Mouse (Mus musculus) testis, adult 2 months (tissue): ENCODE results near the gene Smim14. TPM values are rescaled to one million over a fixed set of nuclear protein-coding genes. Genes with fewer than 3 reads are reported as not detected.
A peak's percentile ranks its signal among the peaks of the same experiment; 100 is the strongest.

Experiments
- H3K27ac ChIP-seq: fragments of 200-500 bp; 2 replicates; pipeline ENCODE4 v1.5.1; 2012; ENCODE audit warnings: low read depth, low read length; ENCODE audit not compliant: control insufficient read depth, insufficient read depth
- H3K27me3 ChIP-seq: fragments of 200-500 bp; 2 replicates; pipeline ENCODE4 v1.6.1; 2012; ENCODE audit warnings: mild to moderate bottlenecking, low read length, moderate library complexity; ENCODE audit not compliant: control insufficient read depth, insufficient read depth
- H3K36me3 ChIP-seq: fragments of 200-500 bp; 2 replicates; pipeline ENCODE4 v1.6.1; 2012; ENCODE audit warnings: mild to moderate bottlenecking, low read length; ENCODE audit not compliant: control insufficient read depth, insufficient read depth
- H3K4me1 ChIP-seq: fragments of 200-500 bp; 2 replicates; pipeline ENCODE4 v1.6.1; 2012; ENCODE audit warnings: low read length; ENCODE audit not compliant: control insufficient read depth, insufficient read depth
- H3K4me3 ChIP-seq: fragments of 200-500 bp; 2 replicates; pipeline ENCODE4 v1.5.1; 2012; ENCODE audit warnings: low read depth, mild to moderate bottlenecking, low read length, moderate library complexity, mixed read lengths; ENCODE audit not compliant: control insufficient read depth
- CTCF ChIP-seq: fragments of 200-500 bp; IDR thresholded peaks from 2 replicates; pipeline ENCODE4 v1.5.1; 2012; ENCODE audit warnings: low read depth, mild to moderate bottlenecking, inconsistent platforms, low read length, moderate library complexity; ENCODE audit not compliant: control insufficient read depth, insufficient read depth, insufficient replicate concordance
- POLR2A ChIP-seq: fragments of 200-500 bp; IDR thresholded peaks from 2 replicates; pipeline ENCODE4 v1.6.1; 2012; ENCODE audit warnings: low read depth, mild to moderate bottlenecking, inconsistent platforms, low read length, moderate library complexity; ENCODE audit not compliant: control insufficient read depth
- polyA plus RNA-seq: library from polyadenylated mRNA; depleted of rRNA; stranded (reverse); fragments of >200 nt; gene quantifications from 2 replicates; pipeline ENCODE4 v1.2.3, GENCODE M21; 2012; rRNA removed

Smim14 gene
- polyA plus RNA-seq, 1 experiment: 131 TPM

DNA sequence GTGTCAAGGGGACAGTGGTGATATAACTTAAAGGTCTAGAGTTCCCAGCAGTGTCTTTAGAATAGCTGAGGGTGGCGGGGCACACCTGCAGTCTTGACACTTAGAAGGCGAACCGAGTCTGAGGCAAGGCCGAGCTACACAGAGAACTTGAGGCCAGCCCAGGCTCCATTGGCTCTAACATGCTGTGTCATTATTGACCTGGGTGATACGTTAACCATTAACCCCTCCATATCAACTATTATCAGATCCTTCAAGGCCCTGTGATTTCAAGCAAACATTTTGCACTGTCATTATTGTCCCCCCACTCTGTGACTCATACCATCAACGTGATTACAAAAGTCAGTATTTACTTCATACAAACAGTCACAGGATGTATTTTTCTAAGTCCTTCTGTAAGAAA is 112.8 kb downstream of the Smim14 start:
- Histone ChIP-seq H3K27me3 (no peaks in the 10 kb centered on the region), H3K36me3 (no peaks in the 10 kb centered on the region; the same call in 1 of the 2 replicates), H3K27ac (no peak overlapping the region), H3K4me1 (no peaks in the 10 kb centered on the region), H3K4me3 (no peak overlapping the region)
- TF ChIP-seq CTCF: no peak
- TF ChIP-seq POLR2A: no peak

DNA sequence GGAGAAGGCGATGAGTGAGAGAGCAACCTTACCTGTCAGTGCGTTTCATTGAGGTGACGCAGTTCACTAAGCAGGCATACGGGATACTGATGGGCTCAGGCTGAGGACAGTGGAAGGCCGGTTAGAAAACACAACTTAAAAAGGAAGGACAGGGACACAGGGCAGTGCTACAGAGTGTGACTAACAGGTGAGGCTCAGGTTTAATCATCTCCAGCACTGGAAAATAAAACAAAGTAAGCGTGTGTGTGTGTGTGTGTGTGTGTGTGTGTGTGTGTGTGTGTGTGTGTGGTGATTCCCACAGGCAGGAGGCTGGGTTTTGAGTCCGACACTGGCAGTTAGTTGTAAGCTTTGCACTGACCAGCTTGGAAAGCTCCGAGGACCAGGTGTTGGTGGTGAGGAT is 114.2 kb downstream of the Smim14 start:
- no peak for TF ChIP-seq POLR2A
- no peak for TF ChIP-seq CTCF
- Histone ChIP-seq H3K36me3 (no peaks in the 10 kb centered on the region; the same call in 1 of the 2 replicates), H3K27me3 (no peaks in the 10 kb centered on the region), H3K27ac (no peak overlapping the region), H3K4me1 (no peaks in the 10 kb centered on the region), H3K4me3 (no peak overlapping the region)

DNA sequence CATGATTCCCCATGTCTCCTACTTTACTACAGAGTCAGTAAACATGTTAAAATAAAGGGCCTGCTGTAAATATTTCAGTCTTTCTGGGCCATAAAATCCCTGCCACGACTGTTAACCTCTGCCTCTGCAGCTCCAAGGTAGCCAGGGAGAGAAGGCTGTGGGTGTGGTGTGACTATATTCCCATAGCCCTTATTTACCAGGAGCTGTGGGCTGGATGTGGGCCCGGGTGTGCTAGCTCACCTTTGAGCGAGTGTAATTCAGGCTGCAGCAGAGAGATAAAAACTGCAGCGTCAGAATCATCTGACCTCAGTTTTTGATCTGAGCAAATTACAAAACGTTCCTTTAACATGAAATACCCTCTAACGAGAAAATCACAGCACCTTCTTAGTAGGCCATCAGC is 116.2 kb downstream of the Smim14 start:
- no peak overlapping the region for H3K27ac ChIP-seq
- H3K36me3 ChIP-seq: no peaks in the 10 kb centered on the region; the same call in 1 of the 2 replicates
- no peaks in the 10 kb centered on the region for H3K27me3 ChIP-seq
- TF ChIP-seq CTCF: no peak
- TF ChIP-seq POLR2A: no peak
- H3K4me3 ChIP-seq: no peak overlapping the region
- no peaks in the 10 kb centered on the region; the same call in 1 of the 2 replicates for H3K4me1 ChIP-seq

DNA sequence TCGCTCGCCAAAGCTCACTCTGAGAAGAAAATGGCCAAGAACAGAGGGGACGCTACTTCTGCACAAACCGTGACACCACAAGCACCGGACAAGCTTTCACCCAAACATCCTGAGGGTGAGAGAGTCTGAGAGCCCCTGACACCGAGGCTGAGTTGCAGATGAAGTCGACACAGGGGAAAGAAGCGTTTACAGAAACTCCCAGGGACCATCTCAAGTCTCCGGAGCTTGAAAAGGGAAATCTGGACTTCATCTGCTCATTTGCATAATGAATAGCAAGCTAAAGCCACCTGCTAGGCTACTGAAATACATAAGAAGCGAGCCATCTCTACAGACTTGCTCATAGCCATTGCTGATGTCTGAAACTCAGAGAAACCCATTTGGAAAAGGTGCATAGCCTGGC is 117.8 kb downstream of the Smim14 start:
- no peak overlapping the region for H3K4me3 ChIP-seq
- TF ChIP-seq POLR2A (no peak), CTCF (no peak)
- no peaks in the 10 kb centered on the region; the same call in 1 of the 2 replicates for H3K36me3 ChIP-seq
- no peaks in the 10 kb centered on the region for H3K27me3 ChIP-seq
- no peaks in the 10 kb centered on the region; the same call in 1 of the 2 replicates for H3K4me1 ChIP-seq
- no peak overlapping the region for H3K27ac ChIP-seq

DNA sequence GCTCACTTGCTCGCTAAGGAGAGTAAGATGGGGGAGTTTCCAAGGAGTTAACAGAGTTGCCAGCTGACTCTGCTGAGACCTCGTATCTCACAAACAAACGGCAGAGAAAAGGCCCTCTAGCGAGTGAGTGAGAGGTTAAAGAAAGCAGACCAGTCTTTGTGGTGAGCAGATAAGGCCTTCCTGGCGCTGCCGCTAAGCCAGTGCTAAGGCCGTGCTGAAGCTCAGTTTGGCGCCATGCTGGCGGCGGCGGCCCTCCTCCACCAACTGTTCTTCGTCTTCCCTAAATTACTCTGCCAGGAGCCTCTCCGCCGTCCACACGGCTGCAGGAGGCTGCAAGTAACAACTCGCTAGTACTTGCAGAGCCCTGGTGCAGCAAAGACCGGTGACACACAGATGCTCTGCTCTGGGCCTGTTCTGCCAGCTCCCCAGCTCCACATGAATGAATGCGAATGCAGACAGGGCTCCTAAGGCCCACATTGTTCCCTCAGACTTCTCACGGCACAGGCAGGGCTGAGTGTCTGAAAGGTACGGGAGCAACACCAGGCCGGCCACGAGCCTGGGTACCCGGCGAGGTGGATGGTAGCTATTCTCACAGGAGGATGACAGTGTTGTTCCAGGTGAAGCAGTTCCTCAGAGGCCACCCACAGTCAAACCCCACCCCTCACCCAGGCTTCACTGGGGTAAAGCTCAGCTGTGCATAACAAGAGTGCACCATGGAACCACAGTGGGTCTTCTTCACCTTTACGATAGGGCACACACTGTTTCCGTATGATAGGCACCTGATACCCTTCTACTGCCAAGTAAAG is 121.1 kb downstream of the Smim14 start:
- H3K36me3 ChIP-seq: no peaks in the 10 kb centered on the region; the same call in 1 of the 2 replicates

DNA sequence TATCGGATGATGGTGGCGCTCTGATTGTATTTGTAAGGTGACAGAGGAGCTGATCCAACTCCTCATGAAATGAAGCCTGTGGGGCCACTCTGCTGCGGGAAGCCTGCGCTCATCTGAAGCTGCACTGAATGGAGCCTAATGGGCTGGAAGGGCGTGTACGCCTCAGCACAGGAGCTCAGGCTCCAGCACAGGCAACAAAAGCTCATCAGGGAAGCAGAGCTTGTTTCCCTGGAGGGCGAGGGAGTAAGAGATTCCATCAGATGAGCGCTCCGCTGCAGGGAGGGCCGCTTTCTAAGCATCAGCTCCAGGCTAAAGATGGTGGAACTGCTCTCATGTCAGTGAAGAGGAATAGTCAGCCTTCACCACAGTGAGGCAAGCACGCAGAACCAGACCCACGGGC is 129.0 kb downstream of the Smim14 start:
- Histone ChIP-seq H3K4me1 (no peaks in the 10 kb centered on the region), H3K36me3 (no peaks in the 10 kb centered on the region; the same call in 1 of the 2 replicates), H3K27me3 (no peaks in the 10 kb centered on the region), H3K4me3 (no peak overlapping the region), H3K27ac (no peak overlapping the region)
- TF ChIP-seq POLR2A (no peak), CTCF (no peak)

More for the DNA sequence above, 121.1 kb downstream of the Smim14 start:
- peak overlapping the region; percentile 1; the same call in 1 of the 2 replicates for H3K27ac ChIP-seq
- no peaks in the 10 kb centered on the region; the same call in 1 of the 2 replicates for H3K4me1 ChIP-seq
- H3K4me3 ChIP-seq: no peak overlapping the region
- no peaks in the 10 kb centered on the region for H3K27me3 ChIP-seq
- TF ChIP-seq POLR2A: peak; percentile 22; the same call in 1 of the 2 replicates
- TF ChIP-seq CTCF: no peak

DNA sequence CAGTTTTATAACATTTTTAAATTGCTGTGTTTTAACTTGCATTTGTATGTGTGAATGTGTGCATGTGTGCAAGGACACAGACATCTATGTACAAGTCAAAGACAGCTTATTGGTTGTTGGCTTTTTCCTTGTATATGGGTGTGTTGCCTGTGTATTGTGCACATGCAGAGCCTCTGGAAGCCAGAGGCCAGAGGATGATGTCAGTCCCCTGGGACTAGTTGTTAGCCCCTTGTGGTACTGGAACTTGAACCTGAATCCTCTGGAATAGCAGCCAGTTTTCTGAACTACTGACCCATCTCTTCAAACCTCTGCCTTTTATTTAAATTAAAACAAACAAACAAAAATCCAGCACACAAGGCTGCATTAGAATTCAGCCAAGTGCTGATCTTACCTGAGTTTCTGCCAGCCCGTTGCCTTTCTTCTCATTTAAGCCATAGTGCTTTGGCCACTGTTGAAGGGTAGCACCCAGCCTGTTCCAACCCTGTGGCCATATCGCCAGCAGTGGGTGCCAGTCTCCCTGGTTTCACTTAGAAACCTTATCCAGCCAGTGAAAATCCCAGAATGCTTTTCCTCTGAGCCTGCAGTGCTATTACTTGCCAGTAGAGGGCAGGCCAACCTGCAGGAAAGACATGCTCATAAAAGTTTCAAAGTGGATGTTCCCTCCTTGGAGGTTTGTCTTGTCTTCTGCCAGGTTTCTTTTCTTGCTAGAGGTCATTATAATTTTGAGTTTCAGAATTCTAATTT is 135.6 kb downstream of the Smim14 start:
- no peak overlapping the region for H3K27ac ChIP-seq
- H3K27me3 ChIP-seq: no peaks in the 10 kb centered on the region
- H3K4me1 ChIP-seq: no peaks in the 10 kb centered on the region
- no peak overlapping the region for H3K4me3 ChIP-seq
- peak; percentile 51; the same call in 1 of the 2 replicates for TF ChIP-seq CTCF
- TF ChIP-seq POLR2A: no peak
- H3K36me3 ChIP-seq: no peaks in the 10 kb centered on the region; the same call in none of the 2 replicates

Other genes starting within 250 kb of the Smim14 start
- 38.6 and 39.4 TPM in 2 replicates for gene Rfc1, start 201.5 kb downstream of the Smim14 start, polyA plus RNA-seq
- 0.65 and 0.72 TPM in 2 replicates for gene Klb, start 188.9 kb downstream of the Smim14 start, polyA plus RNA-seq
- 137 and 148 TPM in 2 replicates for gene Rpl9, start 145.7 kb downstream of the Smim14 start, polyA plus RNA-seq
- gene Lias, start 145.7 kb downstream of the Smim14 start, polyA plus RNA-seq: 29.5 and 32.1 TPM in 2 replicates
- 1.3 TPM in 2 replicates for gene Ugdh, start 101.2 kb downstream of the Smim14 start, polyA plus RNA-seq
- gene Gm43552, start 44.4 kb downstream of the Smim14 start, polyA plus RNA-seq: not detected in 2 replicates
- 138 and 149 TPM in 2 replicates for gene Ube2k, start within 50 bp of the Smim14 start, polyA plus RNA-seq
- 12.9 and 14.9 TPM in 2 replicates for gene Pds5a, start 161.1 kb upstream of the Smim14 start, polyA plus RNA-seq
- 9.7 and 9.9 TPM in 2 replicates for gene N4bp2, start 226.3 kb upstream of the Smim14 start, polyA plus RNA-seq